Mouse (Mus musculus): ENCODE data around the gene Elobl.

DNA sequence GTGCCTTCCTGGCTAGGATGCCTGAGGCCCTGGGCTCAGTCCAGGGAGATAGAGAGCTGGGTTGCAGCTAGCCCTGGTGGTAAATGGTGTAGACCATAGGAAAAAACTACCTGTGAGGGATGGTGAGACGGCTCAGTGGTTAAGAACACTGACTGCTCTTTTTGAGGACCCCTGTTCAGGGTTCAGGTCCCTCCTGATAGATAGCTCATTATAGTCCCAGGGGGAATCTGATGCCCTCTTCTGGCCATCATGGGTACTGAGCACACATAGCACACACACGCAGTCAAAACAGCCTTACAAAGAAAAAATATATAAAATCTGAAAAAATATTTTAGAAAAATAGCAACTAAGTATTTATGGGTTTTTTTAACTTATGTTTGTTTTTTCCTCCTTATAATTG, 9.6 kb upstream of the Elobl start:
- TF ChIP-seq CTCF (conservative IDR thresholded peaks at IDR 0.05 in 1 of 2, IDR thresholded peaks at IDR 0.05 in 1 of 2; ENCODE audit: low read depth in 2 of 2, low read length in 2 of 2) = peak; percentile 66 to 81
- TF ChIP-seq POLR2AphosphoS2 (IDR thresholded peaks at IDR 0.05; ENCODE audit: low read depth, low read length) = no peak
- TF ChIP-seq EP300 (IDR thresholded peaks at IDR 0.05; ENCODE audit: low read length) = no peak
- TF ChIP-seq CHD1 (IDR thresholded peaks at IDR 0.05; ENCODE audit: low read depth, low read length) = no peak

Data from CH12.LX (cell line).